Mouse (Mus musculus) thymus, adult 2 months (tissue): Measurements from ENCODE around the gene Vdr.

Source experiments
- CTCF ChIP-seq: fragments of 200-500 bp; IDR thresholded peaks from 2 replicates; pipeline ENCODE4 v1.5.1; 2012; ENCODE audit warnings: mild to moderate bottlenecking, control low read depth, low read length, moderate library complexity, borderline replicate concordance; ENCODE audit not compliant: control insufficient read depth, poor library complexity, insufficient read depth; ENCODE audit errors: extremely low read depth
- POLR2A ChIP-seq: fragments of 200-500 bp; IDR thresholded peaks from 2 replicates; pipeline ENCODE4 v1.6.1; 2012; ENCODE audit warnings: mild to moderate bottlenecking, low read length, control low read depth, moderate library complexity; ENCODE audit not compliant: control insufficient read depth, poor library complexity, insufficient read depth; ENCODE audit errors: extremely low read depth

DNA sequence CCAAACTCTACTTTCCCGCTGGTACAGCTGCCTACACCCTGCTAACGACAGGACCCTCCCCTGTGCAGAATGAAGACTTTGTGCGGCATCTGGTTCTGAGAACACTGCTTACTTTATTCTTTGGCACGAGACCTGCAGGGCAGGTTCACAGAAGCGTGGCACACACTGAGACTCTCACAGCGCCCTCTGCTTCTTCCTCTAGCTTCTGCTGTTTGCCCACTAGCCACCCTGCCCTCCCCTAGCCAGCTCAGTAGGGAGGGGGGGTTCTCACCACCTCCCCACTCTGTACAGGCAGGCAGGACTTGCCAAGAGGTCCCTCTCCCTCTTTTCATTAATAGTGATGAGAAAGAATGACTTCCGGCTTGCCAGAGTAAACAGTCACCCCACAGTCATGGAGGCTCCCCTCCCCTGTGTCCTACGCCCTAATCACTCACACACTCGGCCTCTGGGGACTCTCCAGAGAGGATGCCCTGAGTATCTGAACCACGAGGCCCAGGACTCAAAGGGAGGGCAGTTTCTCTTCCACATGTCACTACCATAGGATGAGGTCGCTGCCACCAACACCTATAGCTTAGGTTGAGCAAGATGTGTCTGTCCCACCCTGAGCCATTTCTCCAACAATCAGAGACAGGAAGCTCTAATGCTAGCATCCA, 6.0 kb downstream of the Vdr start:
- TF ChIP-seq CTCF: no peak
- no peak for TF ChIP-seq POLR2A
